Mouse (Mus musculus) ES-CJ7 (cell line): Measurements from ENCODE around the gene Efcab10.
A peak's percentile ranks its signal among the peaks of the same experiment; 100 is the strongest.

Source experiments
- DNase-seq: peaks from one replicate; pipeline ENCODE4 v3.0.0; 2011; ENCODE audit warnings: low read depth, low spot score

Gene Efcab10

DNA sequence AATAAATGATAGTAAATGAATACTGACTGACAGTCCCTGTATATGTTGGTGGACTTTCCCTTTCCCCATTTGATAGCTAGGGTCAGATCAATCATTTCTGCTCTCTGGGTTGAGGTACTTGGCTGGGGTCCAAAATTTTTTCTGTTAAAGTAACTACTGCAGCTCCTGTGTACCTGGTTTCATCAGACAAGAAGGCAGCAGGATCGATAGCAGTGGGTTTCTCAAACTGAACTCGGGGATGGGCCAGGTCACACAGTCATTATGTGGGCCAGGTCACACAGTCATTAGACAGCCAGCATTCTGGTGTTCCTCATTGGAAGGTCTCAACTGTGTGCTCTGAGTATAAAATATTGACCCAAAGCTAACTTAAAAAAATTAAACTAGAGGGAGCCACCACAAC lies 33.1 kb downstream of the Efcab10 start:
- no peak for DNase-seq

DNA sequence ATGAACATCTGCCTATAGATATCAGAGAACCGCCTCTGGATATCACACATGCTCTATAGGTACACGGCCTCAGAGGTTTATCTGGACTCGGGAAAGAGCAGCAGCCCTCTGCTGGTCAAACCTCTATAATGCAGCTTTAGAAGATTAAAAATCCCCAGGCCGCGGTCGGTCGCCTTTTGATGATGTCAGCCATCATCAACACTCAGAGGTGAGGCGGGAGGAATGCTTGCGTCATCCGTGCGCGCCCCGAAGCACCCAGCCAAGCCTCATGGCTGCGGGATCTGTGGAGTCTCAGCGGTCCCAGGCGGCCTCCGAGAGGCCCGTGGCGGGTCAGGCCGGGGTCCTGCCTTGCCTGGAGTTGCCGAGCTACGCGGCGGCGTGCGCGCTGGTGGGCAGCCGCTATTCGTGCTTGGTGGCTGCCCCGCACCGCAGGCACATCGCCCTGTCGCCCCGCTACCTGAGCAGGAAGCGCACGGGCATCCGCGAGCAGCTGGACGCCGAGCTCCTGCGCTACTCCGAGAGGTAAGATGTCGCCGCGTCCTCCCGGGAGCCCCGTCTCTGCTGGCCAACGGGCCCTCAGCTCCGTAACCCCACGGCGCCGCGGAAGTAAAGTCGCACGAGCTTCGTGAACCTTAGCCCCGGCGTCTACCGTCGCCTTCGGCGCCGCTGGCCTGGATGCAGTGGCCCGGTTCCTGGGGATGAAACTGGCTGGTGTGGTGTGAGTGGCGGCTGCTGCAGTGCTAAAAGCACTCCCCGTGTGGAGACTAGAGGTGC lies 34.9 kb downstream of the Efcab10 start, which contains the start of gene Twistnb:
Twistnb (plus strand) TSS at position 249 of the 774 bp plus-strand sequence.
- DNase-seq: peak; percentile 98

DNA sequence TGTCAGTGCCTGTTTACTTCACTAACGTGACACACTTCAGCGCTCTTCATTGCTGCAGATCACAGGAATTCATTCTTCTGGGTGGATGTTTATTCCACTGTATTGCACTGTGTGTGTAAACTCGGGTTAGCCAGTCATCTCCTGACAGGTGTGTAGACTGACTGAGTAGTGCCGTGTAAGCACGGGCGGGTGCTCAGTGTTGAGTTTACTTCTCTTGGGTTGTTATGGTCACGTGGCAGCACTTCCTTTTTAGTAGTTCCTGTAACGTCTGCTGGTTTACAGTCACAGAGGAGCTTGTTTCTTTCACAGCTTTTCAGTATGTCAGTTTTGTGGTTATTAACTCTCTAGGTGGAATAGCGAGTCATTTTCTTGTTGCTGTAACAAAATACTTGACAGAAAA lies 39.2 kb downstream of the Efcab10 start:
- DNase-seq: no peak

DNA sequence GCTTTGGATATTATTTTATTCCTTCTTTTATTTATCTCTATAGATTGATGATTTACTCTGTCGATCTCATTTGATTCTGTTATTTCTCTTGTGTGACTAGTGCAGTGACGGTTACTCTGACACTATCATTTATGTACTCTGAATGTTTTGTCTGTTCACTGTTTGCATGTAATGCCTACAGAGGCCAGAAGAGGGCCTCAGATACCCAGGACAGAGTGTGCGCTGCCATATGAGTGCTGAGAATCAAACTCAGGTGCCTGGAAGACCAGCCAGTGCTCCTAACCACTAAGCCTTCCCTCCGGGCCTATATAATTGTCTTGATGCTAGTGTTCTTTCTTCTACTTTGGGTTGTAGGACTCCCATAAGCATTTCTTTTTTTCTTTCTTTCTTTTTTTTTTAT lies 40.1 kb downstream of the Efcab10 start:
- peak; percentile 71 for DNase-seq
